Mouse (Mus musculus) limb, embryonic 14.5 days (tissue): ENCODE data around the gene Slc25a12. TPM values are rescaled to one million over a fixed set of nuclear protein-coding genes. Genes with fewer than 3 reads are reported as not detected.
"Not testable (repeated sequence)": the region's sequence is repeated elsewhere in the genome, so short reads cannot be mapped to it uniquely, and the experiment has no call there.

ENCODE experiments used
- ATAC-seq: fragments of 200-750 bp; cut with Nextera tagmentation; 2 replicates; pipeline ENCODE4 v1.8.0; 2017; ENCODE audit warnings: low read depth, moderate number of reproducible peaks, moderate TSS enrichment; ENCODE audit not compliant: low FRiP score
- DNase-seq: peaks from one replicate; pipeline ENCODE4 v3.0.0-alpha.2; 2015; ENCODE audit warnings: low spot score
- H3K27ac ChIP-seq: fragments of 300-500 bp; sonication (generic); replicated peaks from 2 replicates; pipeline ENCODE4 v1.5.1; 2014; ENCODE audit warnings: low read depth, mild to moderate bottlenecking, low read length, moderate library complexity, mixed read lengths
- H3K27me3 ChIP-seq: fragments of 300-500 bp; sonication (generic); 2 replicates; pipeline ENCODE4 v1.6.1; 2014; ENCODE audit warnings: low read length, mixed read lengths; ENCODE audit not compliant: control insufficient read depth, insufficient read depth
- H3K36me3 ChIP-seq: fragments of 300-500 bp; sonication (generic); 2 replicates; pipeline ENCODE4 v1.6.1; 2014; ENCODE audit warnings: mild to moderate bottlenecking, low read length, moderate library complexity, mixed read lengths; ENCODE audit not compliant: control insufficient read depth, insufficient read depth
- H3K4me1 ChIP-seq: fragments of 300-500 bp; sonication (generic); 2 replicates; pipeline ENCODE4 v1.6.1; 2014; ENCODE audit warnings: antibody characterized with exemption, low read length, mixed read lengths; ENCODE audit not compliant: control insufficient read depth, insufficient read depth
- H3K4me2 ChIP-seq: fragments of 300-500 bp; sonication (generic); replicated peaks from 2 replicates; pipeline ENCODE4 v1.6.1; 2014; ENCODE audit warnings: low read depth, mild to moderate bottlenecking, low read length, moderate library complexity; ENCODE audit not compliant: severe bottlenecking
- H3K4me3 ChIP-seq: fragments of 300-500 bp; sonication (generic); replicated peaks from 2 replicates; pipeline ENCODE4 v1.5.1; 2014; ENCODE audit warnings: low read length
- H3K9ac ChIP-seq: fragments of 300-500 bp; sonication (generic); 2 replicates; pipeline ENCODE4 v1.6.1; 2014; ENCODE audit warnings: mild to moderate bottlenecking, low read depth, low read length, moderate library complexity; ENCODE audit not compliant: severe bottlenecking
- H3K9me3 ChIP-seq: fragments of 300-500 bp; sonication (generic); 2 replicates; pipeline ENCODE4 v1.6.1; 2016; ENCODE audit warnings: low read length; ENCODE audit not compliant: control insufficient read depth
- POLR2A ChIP-seq: fragments of 200-500 bp; IDR thresholded peaks from 2 replicates; pipeline ENCODE4 v1.8.0; 2012; ENCODE audit warnings: inconsistent platforms, mild to moderate bottlenecking, moderate library complexity, borderline replicate concordance; ENCODE audit not compliant: insufficient read depth, insufficient read length; ENCODE audit errors: extremely low read depth
- WGBS: fragments of 180-500 bp; shearing (Covaris S2); extraction: QIAGEN DNeasy Blood & Tissue Kit; methylation state at CpG from one replicate; pipeline ENCODE4 v1.1.7; 2014; 5-methylcytosine and 5-hydroxymethylcytosine counted together
- polyA plus RNA-seq, 2 experiments: library from polyadenylated mRNA; depleted of rRNA in 1 of 2; stranded (reverse) in 1 of 2; unstranded in 1 of 2; fragments of >200 nt; fragmentation: Nextera tagmentation in 1 of 2; extraction: Ambion mirVana in 1 of 2; gene quantifications; 2 replicates each; pipeline versions ENCODE4 v1.2.1 to v1.2.3; 2012 to 2014

Gene Slc25a12
- polyA plus RNA-seq, 2 experiments: 30.9 to 33.1 TPM

DNA sequence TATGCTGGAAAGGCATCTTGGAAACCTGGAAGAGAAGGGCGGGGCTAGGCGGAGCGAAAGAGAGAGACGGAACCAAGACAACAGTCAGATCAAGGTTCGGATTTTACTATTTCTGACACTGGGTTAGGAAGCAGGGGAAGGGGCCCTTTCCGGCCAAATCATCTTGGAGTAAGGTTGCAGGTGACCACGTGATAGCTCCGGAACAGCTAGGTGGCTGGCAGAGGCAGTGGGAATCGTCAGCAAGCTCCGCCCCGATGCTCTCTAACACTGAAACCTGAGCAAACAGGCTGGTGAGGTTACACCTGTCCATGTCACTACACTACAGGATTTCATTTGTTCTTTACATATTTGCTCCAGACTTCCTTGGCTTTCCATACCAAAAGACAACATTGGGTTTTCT, 16.3 kb upstream of the Slc25a12 start:
- no peaks in the 10 kb centered on the region for H3K36me3 ChIP-seq
- H3K27me3 ChIP-seq: no peaks in the 10 kb centered on the region
- ATAC-seq (no peak), DNase-seq (no peak)
- no peak for TF ChIP-seq POLR2A
- no peak overlapping the region for H3K27ac ChIP-seq
- no peak overlapping the region for H3K9ac ChIP-seq
- H3K4me1 ChIP-seq: no peaks in the 10 kb centered on the region
- H3K9me3 ChIP-seq: no peaks in the 10 kb centered on the region
- 33% methylated on average over 11 of the region's 11 CpGs for WGBS
- H3K4me3 ChIP-seq: no peak overlapping the region
- H3K4me2 ChIP-seq: no peak overlapping the region; the same call in 1 of the 2 replicates

DNA sequence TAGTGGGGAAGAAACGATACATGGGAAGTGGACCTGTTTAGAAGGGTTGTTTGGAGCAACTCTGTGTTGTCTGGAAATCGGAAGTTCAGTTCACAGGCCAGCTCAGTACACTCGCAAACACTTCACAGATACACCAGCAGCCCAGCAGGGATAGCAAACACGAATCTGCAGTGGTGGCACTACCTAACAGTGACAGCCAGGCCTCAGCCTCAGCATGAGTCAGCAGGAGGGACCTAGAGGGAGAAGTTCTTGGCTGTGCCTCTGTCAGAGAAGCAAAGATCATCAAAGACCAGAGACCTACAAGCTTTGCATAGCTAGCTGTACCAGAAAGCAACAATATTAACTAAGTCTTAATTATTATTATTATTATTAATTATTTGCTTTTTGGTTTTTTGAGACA, 14.4 kb upstream of the Slc25a12 start:
- DNase-seq (no peak), ATAC-seq (no peak)
- Histone ChIP-seq H3K36me3 (no peaks in the 10 kb centered on the region), H3K4me2 (no peak overlapping the region), H3K27ac (no peak overlapping the region), H3K9me3 (no peaks in the 10 kb centered on the region), H3K4me1 (no peaks in the 10 kb centered on the region), H3K9ac (no peak overlapping the region), H3K27me3 (no peaks in the 10 kb centered on the region), H3K4me3 (no peak overlapping the region)
- no peak for TF ChIP-seq POLR2A
- WGBS: 65% methylated on average over 4 of the region's 4 CpGs

DNA sequence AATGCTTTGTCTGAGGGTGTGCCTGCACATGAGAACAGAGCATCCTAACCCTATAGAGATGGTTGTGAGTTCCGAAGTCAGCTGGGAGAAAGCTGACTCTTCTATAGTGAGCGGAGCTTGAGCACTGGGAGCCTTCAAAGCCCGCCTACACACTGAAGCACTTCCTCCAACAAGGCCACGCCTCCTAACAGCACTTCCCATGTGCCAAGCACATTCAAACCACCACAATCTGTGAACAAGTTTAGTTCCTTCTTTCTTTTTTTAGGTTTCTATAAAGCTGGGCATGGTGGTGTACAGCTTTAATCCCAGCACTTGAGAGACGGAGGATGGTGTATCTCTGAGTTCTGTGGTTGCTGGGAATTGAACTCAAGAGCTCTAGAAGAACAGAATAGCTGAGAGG, 9.9 kb upstream of the Slc25a12 start:
- 89% methylated on average over 5 of the region's 5 CpGs for WGBS
- Histone ChIP-seq H3K27me3 (no peaks in the 10 kb centered on the region), H3K36me3 (no peaks in the 10 kb centered on the region), H3K9me3 (no peaks in the 10 kb centered on the region), H3K27ac (no peak overlapping the region), H3K4me1 (no peaks in the 10 kb centered on the region), H3K4me3 (no peak overlapping the region), H3K4me2 (no peak overlapping the region), H3K9ac (no peak overlapping the region)
- TF ChIP-seq POLR2A: no peak
- DNase-seq: no peak
- no peak for ATAC-seq

DNA sequence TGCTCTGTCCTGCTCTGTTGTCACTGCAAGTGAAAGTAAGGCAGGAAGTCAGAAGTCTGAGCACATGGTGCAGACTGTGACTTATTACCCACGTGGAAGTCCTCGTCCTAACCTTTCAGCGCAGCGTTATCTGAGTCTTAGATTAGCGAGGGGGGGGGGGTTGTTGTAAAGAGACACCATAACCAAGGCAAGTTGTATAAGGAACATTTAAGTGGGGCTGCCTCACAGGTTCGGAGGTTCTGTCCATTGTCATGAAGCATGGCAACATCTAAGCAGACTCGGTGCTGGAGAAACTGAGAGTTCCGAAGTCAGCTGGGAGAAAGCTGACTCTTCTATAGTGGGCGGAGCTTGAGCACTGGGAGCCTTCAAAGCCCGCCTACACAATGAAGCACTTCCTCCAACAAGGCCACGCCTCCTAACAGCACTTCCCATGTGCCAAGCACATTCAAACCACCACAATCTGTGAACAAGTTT, 8.9 kb upstream of the Slc25a12 start:
- no peak overlapping the region for H3K9ac ChIP-seq
- no peaks in the 10 kb centered on the region for H3K36me3 ChIP-seq
- no peaks in the 10 kb centered on the region for H3K9me3 ChIP-seq
- no peak for TF ChIP-seq POLR2A
- H3K4me3 ChIP-seq: no peak overlapping the region
- 45% methylated on average over 11 of the region's 11 CpGs for WGBS
- H3K27me3 ChIP-seq: no peaks in the 10 kb centered on the region
- H3K4me2 ChIP-seq: no peak overlapping the region
- ATAC-seq: no peak
- no peaks in the 10 kb centered on the region for H3K4me1 ChIP-seq
- DNase-seq: no peak
- no peak overlapping the region for H3K27ac ChIP-seq

DNA sequence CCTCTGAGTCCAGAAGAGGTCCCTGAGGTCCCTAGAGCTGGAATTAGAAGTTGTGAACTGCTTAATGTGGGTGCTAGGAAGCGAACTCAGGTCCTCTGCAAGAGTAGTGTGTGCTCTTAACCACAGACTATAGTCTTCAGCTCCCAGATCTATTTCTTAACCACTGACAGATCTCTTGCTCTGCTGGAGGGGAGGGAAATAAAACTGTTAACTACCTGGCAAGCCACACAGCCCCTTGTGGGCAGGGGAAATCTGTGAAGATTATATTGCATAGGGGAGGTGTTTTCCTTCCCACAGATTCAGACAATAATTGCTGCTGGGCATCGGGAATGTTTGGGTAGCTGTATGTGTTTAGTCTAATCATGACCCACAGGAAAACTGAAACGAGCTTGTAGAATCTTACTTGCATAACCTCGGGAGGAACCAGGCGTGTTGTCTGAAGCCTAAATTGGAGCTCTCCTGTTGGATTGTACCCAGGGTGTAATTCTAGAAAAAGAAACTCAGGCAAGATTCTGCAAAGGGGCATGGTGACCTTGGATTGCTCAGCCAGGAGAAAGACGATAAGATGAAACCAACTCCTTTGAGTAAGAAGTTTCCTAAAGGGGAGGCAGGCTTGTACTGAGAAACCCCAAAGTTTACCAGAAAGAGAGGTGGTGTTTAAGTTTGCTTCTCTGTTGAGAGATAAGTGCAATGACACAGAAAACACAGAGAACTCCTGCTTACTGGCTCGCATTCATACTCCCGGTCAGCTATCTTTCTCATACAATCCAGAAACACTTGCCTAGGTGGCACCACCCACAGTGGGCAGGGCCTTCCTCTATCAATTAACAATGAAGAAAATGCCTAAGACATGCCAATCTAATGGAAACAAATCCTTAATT, 7.0 kb upstream of the Slc25a12 start:
- H3K9ac ChIP-seq: no peak overlapping the region
- no peaks in the 10 kb centered on the region for H3K9me3 ChIP-seq
- no peaks in the 10 kb centered on the region for H3K4me1 ChIP-seq
- no peak overlapping the region for H3K4me3 ChIP-seq
- no peaks in the 10 kb centered on the region for H3K27me3 ChIP-seq
- TF ChIP-seq POLR2A: no peak
- ATAC-seq (no peak), DNase-seq (no peak)
- H3K27ac ChIP-seq: no peak overlapping the region
- H3K4me2 ChIP-seq: no peak overlapping the region
- H3K36me3 ChIP-seq: no peaks in the 10 kb centered on the region
- WGBS: 51% methylated on average over 8 of the region's 8 CpGs

DNA sequence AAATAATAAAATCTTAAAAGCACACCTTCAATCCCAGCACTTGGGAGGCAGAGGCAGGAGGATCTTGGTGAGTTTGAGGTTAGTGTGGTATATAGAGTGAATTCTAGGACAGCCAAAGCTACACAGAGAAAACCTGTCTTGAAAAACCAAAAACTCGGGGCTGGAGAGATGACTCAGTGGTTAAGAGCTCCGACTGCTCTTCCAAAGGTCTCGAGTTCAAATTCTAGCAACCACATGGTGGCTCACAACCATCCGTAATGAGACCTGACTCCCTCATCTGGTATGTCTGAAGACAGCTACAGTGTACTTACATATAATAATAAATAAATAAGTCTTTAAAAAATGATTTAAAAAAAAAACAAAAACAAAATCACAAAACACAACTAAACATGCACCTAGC, 4.7 kb upstream of the Slc25a12 start:
- H3K4me2 ChIP-seq, H3K9ac ChIP-seq, H3K36me3 ChIP-seq, H3K27me3 ChIP-seq, H3K4me3 ChIP-seq, H3K9me3 ChIP-seq, H3K4me1 ChIP-seq, DNase-seq, ATAC-seq, H3K27ac ChIP-seq: not testable (repeated sequence)
- 86% methylated on average over 4 of the region's 4 CpGs for WGBS
